Mouse (Mus musculus) kidney, postnatal 25 days (tissue): ENCODE data around the gene Gpank1.

Experiments used
- DNase-seq, 2 experiments: peaks; one replicate each; pipeline ENCODE4 v3.0.0; 2021; ENCODE audit warnings: mixed read lengths in 2 of 2

Gpank1 gene

DNA sequence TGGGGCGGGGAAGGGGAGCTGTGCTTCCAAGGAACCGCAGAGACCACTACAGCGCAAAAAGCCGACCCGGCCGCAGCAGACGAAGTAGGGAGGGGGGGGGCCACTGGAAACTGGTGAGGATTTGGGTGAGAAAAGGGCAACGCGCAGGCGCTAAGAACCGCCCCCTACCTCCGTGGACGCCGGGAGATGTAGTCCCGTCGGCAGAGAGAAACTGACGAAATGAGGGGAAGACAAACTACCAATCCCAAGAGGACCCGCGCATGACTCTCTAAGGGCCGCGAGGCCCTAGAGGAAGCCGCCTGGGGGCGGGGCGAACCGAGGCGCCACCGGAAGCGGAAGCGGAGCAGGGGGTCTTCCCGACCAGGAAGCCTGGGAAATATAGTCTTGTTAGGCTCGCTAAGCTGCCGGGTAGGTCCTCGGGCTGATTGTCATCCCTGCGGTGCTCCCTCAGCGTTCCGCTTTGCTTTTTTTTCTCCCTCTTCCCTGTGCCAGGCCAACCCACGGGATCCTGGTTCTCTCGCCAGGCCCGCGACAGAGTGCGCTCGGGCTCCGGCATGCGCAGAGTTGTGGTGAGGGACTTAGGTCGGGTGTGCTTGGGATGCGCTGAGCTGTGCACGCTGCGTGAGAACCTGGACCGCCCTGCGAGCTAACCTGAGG, at the start of gene Gpank1:
Gene Gpank1, plus strand, starts transcription at position 313 of the 657 bp plus-strand sequence.
- peak; percentile 97 to 99 for DNase-seq

DNA sequence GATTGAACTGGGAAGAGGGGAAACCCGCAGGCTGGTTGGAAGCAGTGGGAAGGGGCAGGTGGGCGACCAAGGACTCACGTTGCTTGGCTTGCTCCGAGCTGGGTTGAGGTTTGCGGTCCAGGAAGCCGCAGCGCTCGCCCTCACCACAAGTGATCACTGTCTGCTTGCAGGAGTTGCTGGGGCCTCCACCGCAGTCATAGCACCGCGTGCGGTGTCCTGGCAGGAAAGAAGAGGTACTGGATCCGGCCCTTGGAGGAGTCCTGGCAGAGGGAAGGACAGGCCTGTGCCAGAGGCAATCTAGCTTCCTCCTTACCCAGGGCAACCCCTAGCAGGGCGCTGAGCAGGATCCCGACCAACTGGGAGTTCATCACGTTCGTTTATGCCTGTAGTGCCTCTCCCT, 47.2 kb upstream of the Gpank1 start:
- no peak for DNase-seq

DNA sequence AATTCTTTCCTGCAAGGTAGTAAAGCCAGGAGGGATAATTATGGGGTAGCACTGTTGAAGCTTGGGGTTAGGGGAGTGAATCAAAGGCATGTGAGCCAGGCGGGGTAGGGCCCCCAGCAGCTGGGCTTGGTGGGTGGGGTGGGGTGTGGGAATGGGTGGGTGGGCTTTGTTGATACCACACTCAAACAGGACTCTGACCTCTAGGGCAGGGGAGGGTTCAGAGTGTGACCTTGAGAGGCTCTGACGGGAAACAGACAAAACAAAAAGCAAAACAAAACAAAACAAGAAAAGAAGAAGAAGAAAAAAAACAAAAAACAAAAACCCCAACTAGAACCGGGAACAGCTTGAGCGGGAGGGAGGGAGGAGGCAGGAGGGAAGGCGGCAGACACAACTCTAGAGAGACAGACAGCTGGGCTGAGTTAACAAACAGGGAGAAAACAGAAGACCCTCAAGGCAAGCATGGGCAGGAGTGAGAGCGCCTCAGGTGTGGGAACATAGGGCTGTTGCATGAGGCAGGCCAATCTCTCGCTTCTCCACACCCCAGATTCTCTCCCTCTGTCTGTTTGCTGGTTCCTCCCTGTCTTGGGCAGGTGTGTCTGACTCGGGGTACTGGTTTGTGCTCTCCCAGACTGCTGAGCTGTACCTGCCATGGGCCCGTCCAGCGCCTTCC, 44.6 kb upstream of the Gpank1 start, which contains the start of gene Ly6g6e:
Gene Ly6g6e, plus strand, starts transcription at position 396 of the 670 bp plus-strand sequence.
- DNase-seq, result no peak

DNA sequence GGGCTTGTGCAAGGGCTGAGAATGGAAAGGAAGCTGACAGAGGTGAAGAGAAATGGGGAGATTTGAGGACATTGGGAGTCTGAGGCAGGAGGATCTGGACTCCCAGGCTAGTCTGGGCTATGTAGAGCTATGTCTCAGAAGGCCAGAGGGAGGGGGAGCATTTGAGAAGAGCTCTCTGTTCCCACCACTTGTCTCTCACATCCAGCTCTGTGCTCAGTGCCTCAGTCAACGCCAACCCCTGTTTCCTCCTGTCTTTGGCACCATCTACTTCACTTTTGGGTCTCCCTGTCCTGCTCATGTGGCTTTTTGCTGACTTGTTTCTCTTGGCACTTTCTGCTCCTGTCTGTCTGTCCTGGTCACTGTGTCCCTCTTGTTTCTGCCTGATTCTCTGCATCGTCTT, 44.0 kb upstream of the Gpank1 start:
- DNase-seq, result no peak

DNA sequence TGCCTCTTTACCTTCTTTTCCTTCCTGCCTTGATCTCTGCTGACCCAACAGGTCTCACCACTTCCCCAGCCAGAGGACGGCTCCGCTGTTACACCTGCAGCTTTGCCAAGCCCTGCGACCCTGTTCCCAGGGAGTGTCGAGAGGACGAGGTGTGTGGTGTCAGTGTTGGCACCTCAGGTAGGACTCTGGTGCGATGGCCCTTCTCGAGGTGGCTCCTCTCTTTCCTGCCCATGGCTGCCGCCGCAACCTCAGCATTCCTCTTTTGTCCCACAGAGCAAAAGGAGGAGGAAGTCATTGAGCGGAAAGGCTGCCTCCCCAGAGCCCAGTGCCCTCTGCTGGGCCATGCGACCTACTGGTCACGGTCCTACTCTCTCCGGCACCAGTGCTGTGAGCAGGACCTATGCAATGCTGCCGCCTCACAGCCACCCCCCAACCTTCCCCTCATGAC, 43.4 kb upstream of the Gpank1 start, which contains the start of gene Ly6g6d:
Gene Ly6g6d, minus strand, starts transcription at position 280 of the 448 bp plus-strand sequence.
- peak; percentile 73 to 87 for DNase-seq

DNA sequence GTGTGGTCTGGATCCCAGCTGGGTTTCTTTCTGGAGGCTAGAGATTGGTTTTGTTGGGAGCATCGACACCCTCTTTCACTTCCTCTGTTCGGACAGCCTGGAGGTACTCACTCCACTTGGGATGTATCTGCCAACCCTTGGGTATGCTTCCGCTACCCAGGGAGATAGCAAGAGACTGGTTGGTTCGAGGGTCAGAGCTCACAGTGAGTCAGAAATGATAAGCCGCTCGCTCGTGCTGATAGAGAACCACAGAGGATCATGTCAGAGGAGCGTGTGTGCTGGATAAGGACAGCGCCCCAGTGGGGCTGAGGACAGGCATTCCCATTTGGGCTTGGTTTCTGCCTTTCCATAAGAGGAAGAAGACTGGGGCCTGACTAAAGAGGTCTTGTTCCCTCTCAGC, 41.5 kb upstream of the Gpank1 start:
- no peak for DNase-seq

DNA sequence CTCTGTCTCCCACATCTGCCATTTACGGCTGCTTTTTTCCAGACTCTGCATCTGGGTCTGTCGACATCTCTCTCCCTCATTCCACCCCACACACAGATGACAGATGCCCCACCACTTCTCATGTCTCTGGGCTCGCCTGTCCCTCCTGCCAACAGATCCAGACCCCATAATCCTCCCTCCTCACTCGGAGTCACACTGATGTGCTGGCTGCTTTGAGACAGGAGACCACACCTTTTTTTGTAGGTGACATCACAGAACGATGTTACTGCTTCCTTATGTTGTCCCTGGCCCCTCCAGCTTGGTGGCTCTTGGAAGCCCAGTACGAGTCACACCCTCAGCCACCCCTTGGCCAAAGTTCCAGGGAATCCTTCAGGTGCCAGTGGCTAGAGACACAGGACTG, 41.0 kb upstream of the Gpank1 start:
- no peak for DNase-seq

DNA sequence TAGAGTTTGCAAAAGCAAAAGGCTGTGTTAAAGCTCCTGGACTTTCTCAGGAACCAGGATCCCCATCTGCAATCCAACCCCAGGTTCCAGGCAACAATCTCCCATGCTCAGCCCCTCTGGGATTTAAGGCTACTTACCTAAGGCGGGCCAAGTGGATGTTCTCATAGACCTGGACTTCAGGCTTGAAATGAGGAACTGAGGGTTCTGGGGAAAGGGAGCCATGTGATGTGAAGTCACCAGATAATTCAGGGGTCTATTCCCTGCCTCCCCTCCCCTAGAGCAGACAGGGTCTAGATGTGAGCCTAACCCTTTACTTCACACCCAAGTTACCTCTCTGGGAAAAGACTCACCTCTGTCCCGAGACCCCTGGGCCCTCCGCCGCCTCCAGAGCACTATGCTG, 40.5 kb upstream of the Gpank1 start:
- no peak for DNase-seq

DNA sequence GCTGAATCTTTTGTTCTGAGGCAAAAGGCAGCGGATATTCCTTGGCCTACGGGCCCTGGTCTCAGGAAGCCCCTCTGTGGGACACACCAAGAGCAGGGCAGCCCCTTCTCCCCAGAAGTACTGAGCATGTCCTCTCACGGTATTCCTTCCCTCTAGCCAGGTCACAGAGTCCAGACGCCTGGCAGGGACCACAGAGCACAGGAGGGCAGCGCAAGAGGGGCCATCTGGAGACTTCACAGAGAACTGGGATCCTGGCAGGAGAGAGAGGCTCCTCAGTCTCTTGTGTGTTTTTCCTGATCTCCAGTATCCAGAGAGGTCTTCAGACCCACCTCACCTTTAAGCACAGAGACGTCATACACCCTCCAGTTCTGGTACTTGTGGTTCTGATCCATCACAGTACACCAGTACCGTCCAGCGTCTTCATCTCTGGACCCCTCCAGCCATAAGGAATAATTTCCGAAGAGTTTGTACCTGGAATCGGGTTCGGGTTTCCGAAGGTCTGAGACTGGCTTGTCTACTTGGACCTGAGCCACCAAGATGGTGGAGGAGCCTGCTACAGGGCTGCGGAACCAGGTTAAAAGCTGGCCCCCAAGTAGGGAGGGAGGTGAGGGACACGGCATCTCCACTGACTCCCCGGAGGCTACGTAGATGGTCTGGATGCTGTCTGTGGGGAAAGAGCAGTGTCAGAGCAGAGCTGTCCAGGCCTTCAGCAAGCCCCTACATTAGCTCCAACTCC, 38.2 kb upstream of the Gpank1 start:
- DNase-seq, result no peak

DNA sequence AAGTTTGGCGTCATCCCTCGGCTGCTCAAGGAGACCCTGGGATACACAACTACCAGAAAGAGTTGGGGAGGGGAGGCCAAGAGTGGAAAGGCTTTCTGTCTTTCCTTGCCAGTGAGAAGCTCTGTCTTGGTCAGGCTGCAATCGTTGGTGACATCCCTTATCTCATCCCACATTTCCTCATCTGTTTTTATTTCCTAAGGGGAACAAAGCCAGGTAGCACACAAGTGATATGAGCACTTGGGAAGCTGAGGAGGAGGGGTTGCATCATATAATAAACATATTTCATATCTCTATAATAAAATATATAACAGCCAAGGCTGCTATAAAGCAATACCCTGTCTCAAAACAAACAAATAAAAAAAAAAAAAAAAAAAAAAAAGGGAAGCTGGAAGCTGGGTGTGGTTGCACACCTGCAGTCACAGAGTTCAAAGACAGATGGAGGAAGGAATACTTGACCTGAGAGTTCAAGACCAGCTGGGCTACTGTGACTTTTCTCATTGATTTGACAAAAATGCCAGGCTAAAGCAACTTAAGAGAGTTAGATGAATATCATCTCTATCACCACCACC, 37.2 kb upstream of the Gpank1 start:
- DNase-seq, result no peak

DNA sequence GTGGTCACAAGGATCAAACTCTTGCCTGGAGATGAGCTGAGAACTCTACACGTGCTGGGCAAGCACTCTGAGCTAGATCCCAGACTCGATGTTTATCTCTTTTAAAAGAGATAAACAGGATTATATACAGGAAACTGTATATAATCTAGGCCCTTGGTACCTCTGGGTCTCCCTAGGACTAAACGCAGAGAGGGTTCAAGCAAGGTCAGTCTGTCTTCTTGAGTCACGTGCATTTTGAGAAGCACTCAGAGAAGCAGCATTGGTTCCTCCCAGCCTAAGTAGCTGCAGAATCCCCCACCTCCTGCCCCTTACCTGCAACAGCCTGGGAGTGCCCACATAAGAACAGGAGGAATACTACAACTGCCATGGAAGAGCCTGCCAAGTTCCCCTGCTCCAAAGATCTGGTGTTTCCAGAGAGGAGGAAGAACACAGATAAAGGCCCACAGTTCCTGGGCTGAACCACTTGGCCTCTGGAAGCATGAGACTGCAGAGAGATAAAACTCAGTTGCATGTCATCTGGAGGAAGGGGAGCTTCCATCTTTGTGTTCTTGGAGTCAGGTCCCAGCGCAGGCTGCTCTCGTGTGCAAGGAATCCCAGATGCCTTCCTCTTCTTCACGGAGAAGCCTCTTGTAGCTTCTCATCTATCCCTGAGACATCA, 35.9 kb upstream of the Gpank1 start, which contains the start of gene Ly6g6f:
Gene Ly6g6f, minus strand, starts transcription at position 403 of the 658 bp plus-strand sequence.
- no peak for DNase-seq

DNA sequence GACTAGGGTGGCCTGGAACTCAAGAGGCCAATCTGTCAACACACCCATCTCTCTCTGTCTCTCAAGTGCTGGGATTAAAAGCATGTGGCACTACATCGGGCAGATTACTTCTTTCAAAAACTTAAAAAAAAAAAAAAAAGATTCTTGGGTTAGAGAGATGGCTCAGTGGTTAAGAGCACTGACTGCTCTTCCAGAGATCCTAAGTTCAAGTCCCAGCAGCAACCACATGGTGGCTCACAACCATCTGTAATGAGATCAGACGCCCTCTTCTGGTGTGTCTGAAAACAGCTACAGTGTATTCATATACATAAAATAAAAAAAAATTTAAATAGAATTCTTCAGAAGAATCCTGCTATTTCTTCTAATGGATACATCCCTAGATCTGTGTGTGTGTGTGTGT, 33.1 kb upstream of the Gpank1 start:
- no peak for DNase-seq

DNA sequence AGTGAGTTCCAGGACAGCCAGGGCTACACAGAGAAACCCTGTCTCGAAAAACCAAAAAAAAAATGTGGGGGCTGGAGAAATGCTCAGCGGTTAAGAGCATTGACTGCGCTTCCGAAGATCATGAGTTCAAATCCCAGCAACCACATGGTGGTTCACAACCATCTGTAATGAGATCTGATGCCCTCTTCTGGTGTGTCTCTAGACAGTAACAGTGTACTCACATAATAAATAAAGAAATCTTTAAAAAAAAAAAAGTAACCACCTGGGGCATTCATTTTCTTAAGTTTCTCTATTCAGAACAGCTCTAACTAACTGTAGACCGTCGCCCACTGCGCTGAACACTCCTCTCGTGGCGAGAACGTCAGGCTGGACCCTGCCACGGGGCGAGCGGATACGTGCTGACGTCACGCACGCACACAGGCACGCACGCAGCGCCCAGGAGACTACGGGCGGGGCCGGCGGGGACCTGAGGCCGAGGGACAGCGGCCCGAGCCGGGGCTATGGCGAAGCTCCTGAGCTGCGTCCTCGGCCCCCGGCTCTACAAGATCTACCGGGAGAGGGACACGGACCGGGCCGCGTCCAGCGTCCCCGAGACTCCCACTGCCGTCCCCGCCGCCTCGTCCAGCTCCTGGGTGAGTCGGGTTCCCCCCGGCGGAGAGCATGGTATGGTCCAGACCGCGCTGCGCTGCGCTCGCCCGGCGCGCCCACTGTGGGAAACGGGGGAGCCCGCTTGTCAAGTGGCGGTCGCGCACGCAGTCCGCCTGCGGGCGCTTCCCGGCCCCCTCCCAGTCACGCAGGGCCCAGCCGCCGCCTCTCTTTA, 32.2 kb upstream of the Gpank1 start, which contains the start of gene Abhd16a:
Gene Abhd16a, plus strand, starts transcription at position 439 of the 820 bp plus-strand sequence.
- DNase-seq, result peak; percentile 95 to 98

DNA sequence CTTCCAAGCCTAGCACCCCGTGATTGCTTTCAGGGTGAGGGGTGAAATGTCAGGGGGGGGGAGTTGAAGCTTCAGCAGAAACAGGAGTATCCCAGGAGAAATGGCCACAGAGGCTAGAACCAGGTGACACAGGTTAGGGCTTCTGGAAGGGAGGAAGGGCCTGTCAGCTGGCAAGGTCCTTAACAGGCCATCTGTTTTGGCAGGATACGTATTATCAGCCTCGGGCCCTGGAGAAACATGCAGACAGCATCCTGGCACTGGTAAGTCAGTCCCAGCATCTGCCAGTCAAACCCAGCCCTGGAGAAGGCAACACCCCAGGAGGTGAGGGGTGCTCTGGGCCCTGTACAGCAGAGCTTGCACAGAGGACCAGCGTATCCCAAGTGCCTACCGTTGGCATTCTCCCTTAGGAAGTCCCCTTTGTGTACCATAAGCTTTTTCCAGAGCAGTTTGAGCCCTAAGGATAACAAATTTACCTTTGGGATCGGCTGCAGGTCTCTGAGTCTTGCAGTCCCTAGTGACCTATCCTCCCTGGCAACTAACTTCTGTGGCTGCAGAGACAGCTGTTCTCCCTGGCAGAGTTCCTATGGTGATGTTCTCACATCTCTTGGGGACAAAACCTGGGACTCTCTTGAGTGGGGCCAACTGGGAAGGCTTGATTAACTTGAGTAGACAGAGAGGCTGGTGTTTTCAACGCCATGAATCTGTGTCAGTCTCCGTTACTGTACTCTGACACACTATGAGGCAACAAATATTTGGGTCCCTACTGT, 30.9 kb upstream of the Gpank1 start:
- no peak for DNase-seq

DNA sequence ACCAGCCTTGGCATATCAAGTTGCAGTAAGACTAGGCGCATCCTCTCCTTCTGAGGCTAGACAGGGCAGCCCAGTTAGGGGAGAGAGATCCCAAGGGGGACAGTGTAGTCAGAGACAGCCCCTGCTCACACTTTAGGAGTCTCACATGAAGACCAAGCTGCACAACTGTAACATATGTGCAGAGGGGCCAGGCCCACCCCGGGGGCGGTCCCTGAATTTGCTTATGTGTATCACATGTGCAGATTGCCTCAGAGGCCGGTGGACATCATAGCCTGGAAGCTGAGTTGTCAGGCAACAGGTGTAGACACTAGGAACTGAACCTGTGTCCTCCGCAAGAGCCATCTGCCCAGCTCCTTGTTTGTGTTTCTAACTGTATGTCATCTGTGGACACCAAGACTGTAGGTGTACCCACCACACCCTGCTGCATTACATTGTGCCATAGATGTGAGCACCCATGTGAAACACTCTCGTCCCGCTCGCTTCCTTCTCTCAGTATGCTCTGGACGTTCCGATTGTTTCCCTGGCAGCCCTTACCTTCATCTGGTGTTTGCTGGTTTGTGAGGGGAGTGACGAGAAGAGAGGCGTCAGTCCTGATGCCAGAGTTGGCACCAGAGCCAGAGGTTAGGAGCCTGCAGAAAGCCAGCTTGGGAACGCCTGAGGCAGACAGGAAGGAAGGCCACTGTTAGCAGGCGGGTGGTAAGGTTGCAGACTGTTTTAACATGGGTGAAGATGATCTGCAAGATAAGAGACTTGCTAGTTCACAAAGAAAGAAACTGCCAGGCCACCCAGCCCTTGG, 28.7 kb upstream of the Gpank1 start:
- DNase-seq, result no peak

DNA sequence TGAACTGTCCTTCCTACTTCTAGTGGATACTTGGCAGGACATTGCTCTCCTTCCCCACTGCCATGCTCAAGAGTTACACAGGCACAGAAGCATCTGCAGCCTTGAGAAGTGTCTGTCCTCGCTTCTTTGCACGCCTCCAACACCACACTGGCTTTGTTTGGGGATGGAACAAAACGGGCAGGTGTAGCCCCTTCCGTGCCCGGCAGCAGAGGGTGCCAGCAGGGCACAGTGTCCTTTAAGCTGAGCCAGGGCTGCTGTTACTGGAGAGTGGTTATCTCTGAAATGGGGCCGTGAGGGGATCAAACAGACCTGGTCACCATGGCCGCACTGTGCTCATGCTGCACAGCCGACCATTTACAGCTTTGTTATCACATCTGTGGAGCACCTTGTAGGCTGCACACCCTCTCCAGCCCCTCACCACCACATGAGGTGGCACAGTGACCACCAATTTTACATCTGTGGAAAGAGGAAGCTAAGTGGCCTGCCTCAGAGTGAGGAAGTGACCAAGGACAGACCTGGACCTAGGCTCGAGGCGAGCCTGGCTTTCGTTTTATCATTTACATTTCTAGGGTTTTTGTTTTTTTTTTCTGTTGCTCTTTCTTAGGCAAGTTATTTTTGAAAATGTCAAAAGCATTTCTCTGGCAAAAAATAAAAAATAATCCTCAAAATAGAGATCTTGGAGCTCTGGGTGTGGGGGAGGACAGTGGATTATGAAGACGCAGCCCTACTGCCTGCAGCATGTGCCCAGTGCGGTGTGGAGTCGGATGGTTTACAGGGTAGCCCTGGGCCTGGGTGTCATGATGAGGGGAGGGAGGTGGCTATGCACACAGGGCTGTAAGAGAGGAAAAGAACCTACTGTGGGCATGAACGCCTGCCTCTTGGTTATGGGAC, 26.5 kb upstream of the Gpank1 start:
- no peak for DNase-seq

DNA sequence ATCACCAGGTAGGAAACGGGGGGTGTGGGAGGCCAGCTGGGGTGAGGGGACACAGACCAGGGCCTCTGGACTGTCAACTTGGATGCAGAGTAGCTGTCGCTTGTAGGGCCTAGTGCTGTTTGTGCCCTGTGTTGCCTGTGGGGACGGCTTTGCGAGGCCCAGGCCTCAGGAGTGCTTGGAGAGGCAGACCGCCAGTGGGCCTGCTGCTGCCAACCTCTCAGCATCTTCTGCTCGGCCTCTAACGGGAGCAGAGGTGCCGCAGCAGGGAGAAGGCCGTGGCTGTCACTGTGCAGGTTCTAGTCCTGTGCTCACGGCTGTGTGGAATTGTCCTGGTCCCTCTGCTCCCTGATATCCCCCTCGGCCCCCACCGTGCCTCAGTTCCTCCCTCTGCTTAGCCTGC, 24.7 kb upstream of the Gpank1 start:
- DNase-seq, result no peak

DNA sequence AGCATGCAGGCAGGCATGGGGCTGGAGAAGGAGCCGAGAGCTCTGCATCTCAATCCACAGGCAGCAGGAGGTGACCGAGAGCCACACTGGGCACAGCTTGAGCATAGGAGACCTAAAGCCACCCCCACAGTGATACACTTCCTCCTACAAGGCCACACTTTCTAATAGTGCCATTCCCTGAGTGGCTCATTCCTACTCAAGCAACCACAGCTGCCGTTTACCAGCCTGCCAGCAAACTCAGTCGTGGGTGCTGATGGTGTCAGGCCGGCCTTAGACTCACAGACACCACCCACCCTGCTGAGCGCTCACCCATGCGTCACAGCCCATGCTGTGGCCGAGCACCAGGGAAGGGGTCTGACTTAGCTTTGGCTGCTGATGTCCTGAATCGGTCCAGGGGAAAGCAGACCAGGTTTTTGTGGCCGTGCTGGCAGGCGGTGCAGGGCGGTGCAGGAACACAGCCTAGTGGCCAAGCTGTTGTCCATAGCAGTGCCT, 24.0 kb upstream of the Gpank1 start:
- peak; percentile 42 to 53 for DNase-seq
